Mouse (Mus musculus) MEL (cell line): Measurements from ENCODE around the gene Slc29a4. TPM values are rescaled to one million over a fixed set of nuclear protein-coding genes. Genes with fewer than 3 reads are reported as not detected.

Experiments
- DNase-seq: peaks from one replicate; pipeline ENCODE4 v3.0.0; 2011; ENCODE audit warnings: low read depth, low spot score
- H3K27ac ChIP-seq: 2 replicates; pipeline ENCODE4 v1.5.1; 2012; ENCODE audit warnings: low read depth, mild to moderate bottlenecking, control low read depth, low read length, moderate library complexity; ENCODE audit not compliant: control insufficient read depth
- H3K27me3 ChIP-seq, 2 experiments: fragments of 150-350 bp in 1 of 2; sonication (generic) in 1 of 2; 2 replicates each; pipeline ENCODE4 v1.6.1; 2012; ENCODE audit warnings: low read length in 2 of 2, mild to moderate bottlenecking in 2 of 2, improper control_type of control experiment in 1 of 2, moderate library complexity in 1 of 2; ENCODE audit not compliant: insufficient read depth in 2 of 2, control insufficient read depth in 1 of 2
- H3K36me3 ChIP-seq, 2 experiments: 2 replicates each; pipeline ENCODE4 v1.6.1; 2012 to 2014; ENCODE audit warnings: low read length in 2 of 2, improper control_type of control experiment in 1 of 2, inconsistent platforms in 1 of 2, mild to moderate bottlenecking in 1 of 2; ENCODE audit not compliant: insufficient read depth in 2 of 2, control insufficient read depth in 1 of 2
- H3K4me1 ChIP-seq, 2 experiments: fragments of 150-350 bp in 1 of 2; sonication (generic) in 1 of 2; 2 replicates each; pipeline ENCODE4 v1.6.1; 2012; ENCODE audit warnings: low read length in 2 of 2, improper control_type of control experiment in 1 of 2, mild to moderate bottlenecking in 1 of 2; ENCODE audit not compliant: insufficient read depth in 2 of 2, control insufficient read depth in 1 of 2
- H3K4me3 ChIP-seq, 2 experiments: fragments of 150-350 bp in 1 of 2; sonication (generic) in 1 of 2; 2 replicates each; pipeline ENCODE4 v1.5.1; 2012; ENCODE audit warnings: low read depth in 2 of 2, low read length in 2 of 2, mild to moderate bottlenecking in 2 of 2, moderate library complexity in 2 of 2, control low read depth in 1 of 2, improper control_type of control experiment in 1 of 2; ENCODE audit not compliant: control insufficient read depth in 1 of 2, insufficient read depth in 1 of 2
- H3K79me2 ChIP-seq: 2 replicates; pipeline ENCODE4 v1.6.1; 2012; ENCODE audit warnings: mild to moderate bottlenecking, low read length, moderate library complexity; ENCODE audit not compliant: control insufficient read depth, poor library complexity, insufficient read depth
- H3K9ac ChIP-seq: 2 replicates; pipeline ENCODE4 v1.6.1; 2012; ENCODE audit warnings: low read depth, mild to moderate bottlenecking, control low read depth, low read length, moderate library complexity; ENCODE audit not compliant: control insufficient read depth, poor library complexity, severe bottlenecking
- H3K9me3 ChIP-seq: fragments of 150-350 bp; sonication (generic); replicated peaks from 2 replicates; pipeline ENCODE4 v1.6.1; 2012; ENCODE audit warnings: mild to moderate bottlenecking, low read length, improper control_type of control experiment, moderate library complexity; ENCODE audit not compliant: insufficient read depth
- CHD1 ChIP-seq: IDR thresholded peaks from 2 replicates; pipeline ENCODE4 v1.6.1; 2012; ENCODE audit warnings: low read depth, mild to moderate bottlenecking, inconsistent platforms, low read length, improper control_type of control experiment
- CHD2 ChIP-seq: IDR thresholded peaks from 2 replicates; pipeline ENCODE4 v1.6.1; 2011; ENCODE audit warnings: low read length, improper control_type of control experiment
- ELF1 ChIP-seq: IDR thresholded peaks from 2 replicates; pipeline ENCODE4 v1.6.1; 2014; ENCODE audit warnings: low read depth, mild to moderate bottlenecking, inconsistent platforms, low read length, improper control_type of control experiment, moderate library complexity
- GABPA ChIP-seq: IDR thresholded peaks from 2 replicates; pipeline ENCODE4 v1.6.1; 2012; ENCODE audit warnings: low read depth, mild to moderate bottlenecking, inconsistent platforms, low read length, improper control_type of control experiment, moderate library complexity
- GATA1 ChIP-seq: IDR thresholded peaks from 2 replicates; pipeline ENCODE4 v1.6.1; 2011; ENCODE audit warnings: low read depth, low read length, improper control_type of control experiment
- HCFC1 ChIP-seq: IDR thresholded peaks from 2 replicates; pipeline ENCODE4 v1.6.1; 2012; ENCODE audit warnings: low read depth, mild to moderate bottlenecking, inconsistent platforms, low read length, improper control_type of control experiment, moderate library complexity
- KAT2A ChIP-seq: conservative IDR thresholded peaks from 2 replicates; pipeline ENCODE4 v1.6.1; 2012; ENCODE audit warnings: low read depth, low read length, improper control_type of control experiment, inconsistent platforms
- MAFK ChIP-seq: IDR thresholded peaks from 2 replicates; pipeline ENCODE4 v1.6.1; 2011; ENCODE audit warnings: low read depth, mild to moderate bottlenecking, low read length, improper control_type of control experiment, borderline replicate concordance
- MAZ ChIP-seq: IDR thresholded peaks from 2 replicates; pipeline ENCODE4 v1.6.1; 2012; ENCODE audit warnings: low read depth, mild to moderate bottlenecking, inconsistent platforms, low read length, improper control_type of control experiment
- NELFE ChIP-seq: IDR thresholded peaks from 2 replicates; pipeline ENCODE4 v1.6.1; 2011; ENCODE audit warnings: low read depth, low read length, improper control_type of control experiment
- POLR2A ChIP-seq, 2 experiments: IDR thresholded peaks; 2 replicates each; pipeline ENCODE4 v1.6.1; 2011 to 2012; ENCODE audit warnings: low read length in 2 of 2, mild to moderate bottlenecking in 2 of 2, control low read depth in 1 of 2, improper control_type of control experiment in 1 of 2, low read depth in 1 of 2, moderate library complexity in 1 of 2; ENCODE audit not compliant: control insufficient read depth in 1 of 2, insufficient read depth in 1 of 2, poor library complexity in 1 of 2
- POLR2AphosphoS2 ChIP-seq: IDR thresholded peaks from 2 replicates; pipeline ENCODE4 v1.6.1; 2011; ENCODE audit warnings: low read length, improper control_type of control experiment
- RCOR1 ChIP-seq: IDR thresholded peaks from 2 replicates; pipeline ENCODE4 v1.6.1; 2012; ENCODE audit warnings: low read depth, mild to moderate bottlenecking, inconsistent platforms, low read length, improper control_type of control experiment
- SMC3 ChIP-seq: IDR thresholded peaks from 2 replicates; pipeline ENCODE4 v1.6.1; 2011; ENCODE audit warnings: low read depth, low read length, improper control_type of control experiment
- TCF12 ChIP-seq: IDR thresholded peaks from 2 replicates; pipeline ENCODE4 v1.6.1; 2014; ENCODE audit warnings: low read depth, mild to moderate bottlenecking, inconsistent platforms, low read length, improper control_type of control experiment, moderate library complexity
- USF2 ChIP-seq, 2 experiments: IDR thresholded peaks; 2 replicates each; pipeline ENCODE4 v1.6.1; 2011 to 2012; ENCODE audit warnings: improper control_type of control experiment in 2 of 2, low read length in 2 of 2, borderline replicate concordance in 1 of 2, inconsistent platforms in 1 of 2, low read depth in 1 of 2, mild to moderate bottlenecking in 1 of 2; ENCODE audit not compliant: insufficient read depth in 1 of 2
- ZC3H11A ChIP-seq: IDR thresholded peaks from 2 replicates; pipeline ENCODE4 v1.6.1; 2012; ENCODE audit warnings: low read depth, mild to moderate bottlenecking, inconsistent platforms, low read length, improper control_type of control experiment
- ZMIZ1 ChIP-seq: IDR thresholded peaks from 2 replicates; pipeline ENCODE4 v1.6.1; 2012; ENCODE audit warnings: low read depth, mild to moderate bottlenecking, inconsistent platforms, low read length, improper control_type of control experiment, moderate library complexity
- ZNF384 ChIP-seq: IDR thresholded peaks from 2 replicates; pipeline ENCODE4 v1.6.1; 2012; ENCODE audit warnings: low read depth, mild to moderate bottlenecking, inconsistent platforms, low read length, improper control_type of control experiment
- polyA plus RNA-seq, 2 experiments: library from polyadenylated mRNA; stranded (reverse) in 1 of 2; unstranded in 1 of 2; fragments of >175 nt in 1 of 2; fragments of >200 nt in 1 of 2; gene quantifications; 2 replicates each; pipeline versions ENCODE4 v1.2.1 to v1.2.4; 2012; ENCODE audit warnings: low replicate concordance in 2 of 2, low read depth in 1 of 2; ENCODE audit not compliant: insufficient read length in 2 of 2, insufficient read depth in 1 of 2, missing spikeins in 1 of 2
- total RNA-seq: library from RNA; depleted of rRNA; stranded (reverse); fragments of 300-350 nt; gene quantifications from 2 replicates; pipeline ENCODE4 v1.2.3, GENCODE M21; 2012; rRNA removed

Gene Slc29a4
- total RNA-seq, result not detected in 2 replicates
- polyA plus RNA-seq, result not detected

- Histone ChIP-seq H3K4me1 (no peaks in the 10 kb centered on the region), H3K9me3 (no peaks in the 10 kb centered on the region), H3K4me3 (no peak within 1 kb of the TSS), H3K36me3 (no peaks in the 10 kb centered on the region)
- TF ChIP-seq ZMIZ1, result no peak
- TF ChIP-seq HCFC1, result no peak
- TF ChIP-seq USF2 (IDR thresholded peaks at IDR 0.05; ENCODE audit: borderline replicate concordance in 1 of 2, insufficient read depth in 1 of 2, low read depth in 1 of 2, low read length in 2 of 2), result no peak
- no peak for TF ChIP-seq ELF1
- TF ChIP-seq POLR2AphosphoS2, result no peak
- no peak for TF ChIP-seq NELFE
- TF ChIP-seq POLR2A (IDR thresholded peaks at IDR 0.05; ENCODE audit: control insufficient read depth in 1 of 2, insufficient read depth in 1 of 2, low read depth in 1 of 2, low read length in 2 of 2, poor library complexity in 1 of 2), result no peak
- no peak for TF ChIP-seq CHD2
- TF ChIP-seq KAT2A, result no peak
- TF ChIP-seq MAFK, result no peak
- no peak for TF ChIP-seq RCOR1
- TF ChIP-seq TCF12, result no peak
- TF ChIP-seq ZC3H11A, result no peak
- TF ChIP-seq, all 39 proteins: peak for 0
- Histone ChIP-seq H3K79me2 (no peaks in the 10 kb centered on the region), H3K27me3 (peaks cover 0 to 12% of the 10 kb centered on the region in 2 experiments; a peak in 2 of 4 replicates), H3K27ac (no peak within 1 kb of the TSS), H3K9ac (no peak within 1 kb of the TSS)
- DNase-seq, result no peak
These were observed at the start of gene Slc29a4 for GRCm38 (mm10) chr5:142692248-142692647. Gene Slc29a4 (plus strand): TSS chr5:142692512.

DNA sequence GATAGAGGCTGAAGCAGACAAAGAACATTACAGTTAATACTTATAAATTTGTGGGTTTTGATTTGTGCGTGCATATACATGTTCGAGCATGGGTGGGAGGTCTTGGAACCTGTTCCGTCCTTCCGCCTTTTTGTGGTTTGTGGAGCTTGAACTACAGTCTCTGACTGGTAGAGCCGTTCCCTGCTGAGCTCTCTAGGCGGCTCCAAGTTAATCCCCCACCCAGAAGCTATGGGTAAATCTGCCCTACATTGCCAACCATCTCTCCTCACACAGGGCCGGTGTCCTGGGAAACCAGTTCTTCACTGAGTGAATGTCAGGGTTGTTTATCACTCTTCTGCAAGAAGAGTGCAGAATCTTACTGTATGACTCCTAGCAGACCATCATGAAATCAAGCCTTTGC lies 44.1 kb upstream of the Slc29a4 start:
- peaks cover 4% of the 10 kb centered on the region; the same call in 1 of the 2 replicates for H3K79me2 ChIP-seq
- H3K27me3 ChIP-seq, result no peaks in the 10 kb centered on the region
- H3K27ac ChIP-seq, result no peak overlapping the region
- peaks cover 15 to 28% of the 10 kb centered on the region in 2 experiments for H3K4me1 ChIP-seq
- no peaks in the 10 kb centered on the region for H3K9me3 ChIP-seq
- H3K4me3 ChIP-seq, result no peak overlapping the region
- TF ChIP-seq GABPA (no peak), KAT2A (no peak), ELF1 (no peak), GATA1 (no peak), ZMIZ1 (no peak), SMC3 (no peak), ZNF384 (no peak), MAZ (no peak), POLR2AphosphoS2 (no peak), CHD1 (no peak), MAFK (no peak)
- no peak for DNase-seq
- H3K36me3 ChIP-seq, result peaks cover 6 to 30% of the 10 kb centered on the region in 2 experiments; a peak in 3 of 4 replicates
- H3K9ac ChIP-seq, result no peak overlapping the region
